Mouse (Mus musculus) liver, adult 2 months (tissue): ENCODE data around the gene Ahsg. TPM values are rescaled to one million over a fixed set of nuclear protein-coding genes. Genes with fewer than 3 reads are reported as not detected.

ENCODE experiments used
- DNase-seq: peaks from one replicate; pipeline ENCODE4 v3.0.0-alpha.2; 2011; ENCODE audit warnings: low read depth, low spot score; ENCODE audit errors: extremely low read depth
- H3K27ac ChIP-seq: fragments of 200-500 bp; replicated peaks from 2 replicates; pipeline ENCODE4 v1.5.1; 2012; ENCODE audit warnings: low read depth, mild to moderate bottlenecking, control low read depth, inconsistent platforms, low read length; ENCODE audit not compliant: insufficient read depth
- H3K27me3 ChIP-seq: fragments of 200-500 bp; 2 replicates; pipeline ENCODE4 v1.6.1; 2012; ENCODE audit warnings: mild to moderate bottlenecking, moderate library complexity, low read length, inconsistent platforms; ENCODE audit not compliant: control insufficient read depth, insufficient read depth
- H3K36me3 ChIP-seq: fragments of 200-500 bp; 2 replicates; pipeline ENCODE4 v1.6.1; 2012; ENCODE audit warnings: low read length, inconsistent platforms; ENCODE audit not compliant: control insufficient read depth, insufficient read depth
- H3K4me1 ChIP-seq: fragments of 200-500 bp; 2 replicates; pipeline ENCODE4 v1.6.1; 2011; ENCODE audit warnings: low read length; ENCODE audit not compliant: control insufficient read depth, insufficient read depth
- H3K4me3 ChIP-seq: fragments of 200-500 bp; 2 replicates; pipeline ENCODE4 v1.5.1; 2011; ENCODE audit warnings: low read depth, mild to moderate bottlenecking, control low read depth, low read length, moderate library complexity; ENCODE audit not compliant: insufficient read depth
- H3K79me2 ChIP-seq: fragments of 200-500 bp; 2 replicates; pipeline ENCODE4 v1.6.1; 2012; ENCODE audit warnings: inconsistent platforms, mild to moderate bottlenecking, low read length, moderate library complexity; ENCODE audit not compliant: control insufficient read depth, insufficient read depth
- H3K9ac ChIP-seq: fragments of 200-500 bp; 2 replicates; pipeline ENCODE4 v1.6.1; 2012; ENCODE audit warnings: low read depth, mild to moderate bottlenecking, control low read depth, inconsistent platforms, low read length
- CTCF ChIP-seq: fragments of 200-500 bp; IDR thresholded peaks from 2 replicates; pipeline ENCODE4 v1.5.1; 2011; ENCODE audit warnings: low read depth, low read length, control low read depth
- POLR2A ChIP-seq: fragments of 200-500 bp; IDR thresholded peaks from 2 replicates; pipeline ENCODE4 v1.6.1; 2011; ENCODE audit warnings: low read length, control low read depth; ENCODE audit not compliant: insufficient read depth; ENCODE audit errors: extremely low read depth
- WGBS: fragments of 180-500 bp; shearing (Covaris S2); methylation state at CpG from one replicate; pipeline ENCODE4 v1.1.7; 2018; 5-methylcytosine and 5-hydroxymethylcytosine counted together
- polyA plus RNA-seq: library from polyadenylated mRNA; depleted of rRNA; stranded (reverse); fragments of >200 nt; gene quantifications from 2 replicates; pipeline ENCODE4 v1.2.3, GENCODE M21; 2012
- total RNA-seq: library from RNA; depleted of rRNA; stranded (reverse); fragments of >200 nt; gene quantifications from 2 replicates; pipeline ENCODE4 v1.2.3, GENCODE M21; 2014

Gene Ahsg
- total and polyA plus RNA-seq, 2 experiments = 10,308 to 17,109 TPM

DNA sequence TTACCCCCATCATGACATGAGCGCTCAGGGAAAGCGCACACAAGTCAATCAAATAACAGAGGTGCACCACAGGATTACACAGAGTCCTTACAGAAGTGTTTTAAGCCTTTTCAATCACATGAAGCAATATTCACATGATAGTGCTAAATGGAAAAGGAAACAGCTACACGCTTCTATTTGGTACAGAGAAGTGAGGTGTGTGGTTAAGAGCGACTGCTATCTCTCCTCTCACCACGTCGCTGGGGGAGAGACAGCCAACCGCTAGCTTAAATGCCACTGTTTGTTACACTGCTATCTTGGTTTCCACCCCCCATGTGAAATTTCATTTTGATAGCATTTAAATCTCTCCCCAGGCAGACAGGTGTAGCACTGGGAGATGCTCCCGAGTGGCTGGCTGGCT, 1.4 kb upstream of the Ahsg start:
- Histone ChIP-seq H3K27ac (peak overlapping the region; percentile 82), H3K27me3 (no peaks in the 10 kb centered on the region), H3K4me1 (peaks cover 41% of the 10 kb centered on the region), H3K79me2 (no peaks in the 10 kb centered on the region), H3K9ac (peak overlapping the region; percentile 52), H3K4me3 (no peak overlapping the region), H3K36me3 (peaks cover 10% of the 10 kb centered on the region)
- TF ChIP-seq POLR2A = no peak
- no peak for TF ChIP-seq CTCF
- no peak for DNase-seq
- WGBS = 53% methylated on average over 8 of the region's 8 CpGs

- Histone ChIP-seq H3K4me1 (peaks cover 36% of the 10 kb centered on the region), H3K4me3 (peak overlapping the region; percentile 64), H3K9ac (peak overlapping the region; percentile 91), H3K27me3 (no peaks in the 10 kb centered on the region), H3K27ac (peak overlapping the region; percentile 98), H3K79me2 (no peaks in the 10 kb centered on the region), H3K36me3 (peaks cover 25% of the 10 kb centered on the region)
- WGBS = 29% methylated on average over 8 of the region's 8 CpGs
- peak; percentile 100 for DNase-seq
- no peak for TF ChIP-seq CTCF
- TF ChIP-seq POLR2A = peak; percentile 85; the same call in 1 of the 2 replicates
Measured at GRCm38 (mm10) chr16:22891733-22892154, 667 bp downstream of the Ahsg start.

DNA sequence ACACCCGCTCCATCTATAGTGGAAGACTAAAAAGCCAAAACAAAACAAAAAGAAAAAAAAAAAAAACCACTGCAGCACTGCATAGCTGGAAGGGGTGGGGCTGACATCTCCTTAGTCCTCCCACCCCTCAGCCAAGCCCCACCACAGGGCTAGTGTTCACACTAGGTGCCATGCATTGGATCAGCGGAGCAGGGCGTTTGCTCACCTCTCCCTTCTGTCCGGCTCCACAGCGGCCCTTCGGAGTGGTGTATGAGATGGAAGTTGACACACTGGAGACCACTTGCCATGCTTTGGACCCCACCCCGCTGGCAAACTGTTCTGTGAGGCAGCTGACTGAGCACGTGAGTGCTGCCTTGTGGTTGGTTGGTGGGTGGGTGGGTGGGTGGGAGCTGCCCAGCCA, 3.0 kb downstream of the Ahsg start:
- H3K27me3 ChIP-seq = no peaks in the 10 kb centered on the region
- peak overlapping the region; percentile 75 for H3K9ac ChIP-seq
- no peaks in the 10 kb centered on the region for H3K79me2 ChIP-seq
- H3K4me3 ChIP-seq = peak overlapping the region; percentile 58
- H3K4me1 ChIP-seq = peaks cover 26% of the 10 kb centered on the region
- WGBS = 21% methylated on average over 8 of the region's 8 CpGs
- peak; percentile 19; the same call in 1 of the 2 replicates for TF ChIP-seq CTCF
- TF ChIP-seq POLR2A = peak; percentile 88
- peak; percentile 70 for DNase-seq
- peaks cover 34% of the 10 kb centered on the region for H3K36me3 ChIP-seq
- peak overlapping the region; percentile 60 for H3K27ac ChIP-seq

DNA sequence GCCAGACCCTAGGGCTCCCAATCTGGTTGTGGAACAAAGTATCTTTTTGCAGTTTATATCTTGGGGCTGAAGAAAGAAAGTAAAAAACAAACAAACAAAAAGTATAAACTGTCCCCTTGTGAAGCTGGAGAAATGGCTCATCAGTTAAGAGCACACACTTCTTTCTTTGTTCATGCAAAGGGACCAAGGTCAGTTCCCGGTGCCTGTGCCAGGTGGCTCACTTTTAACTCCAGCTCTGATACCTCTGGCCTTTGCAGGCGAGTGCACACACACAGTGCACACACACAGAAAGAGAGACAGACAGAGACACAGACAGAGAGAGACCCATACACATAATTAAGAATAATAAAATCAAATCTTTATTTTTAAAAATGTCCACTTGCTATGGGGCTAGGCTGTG, 5.5 kb downstream of the Ahsg start:
- 8% methylated on average over 2 of the region's 2 CpGs for WGBS
- Histone ChIP-seq H3K4me1 (peaks cover 21% of the 10 kb centered on the region), H3K27me3 (no peaks in the 10 kb centered on the region), H3K36me3 (peaks cover 34% of the 10 kb centered on the region), H3K4me3 (no peak overlapping the region), H3K79me2 (no peaks in the 10 kb centered on the region), H3K27ac (peak overlapping the region; percentile 60), H3K9ac (peak overlapping the region; percentile 36)
- TF ChIP-seq POLR2A = 0 out of 2 replicates have a peak, but pooled peaks have one; percentile 9
- TF ChIP-seq CTCF = no peak
- DNase-seq = peak; percentile 77

GRCm38 (mm10) chr16:22899346-22899745, 8.3 kb downstream of the Ahsg start:
- Histone ChIP-seq H3K9ac (no peak overlapping the region), H3K4me1 (peaks cover 23% of the 10 kb centered on the region), H3K79me2 (no peaks in the 10 kb centered on the region), H3K4me3 (no peak overlapping the region), H3K27me3 (no peaks in the 10 kb centered on the region), H3K27ac (peak overlapping the region; percentile 89), H3K36me3 (peaks cover 27% of the 10 kb centered on the region)
- peak; percentile 89 for DNase-seq
- WGBS = 12% methylated on average over 5 of the region's 5 CpGs
- TF ChIP-seq CTCF (no peak), POLR2A (peak; percentile 46; the same call in 1 of the 2 replicates)

- Histone ChIP-seq H3K36me3 (peaks cover 22% of the 10 kb centered on the region), H3K4me1 (peaks cover 23% of the 10 kb centered on the region), H3K9ac (peak overlapping the region; percentile 25; the same call in 1 of the 2 replicates), H3K27ac (peak overlapping the region; percentile 89), H3K4me3 (no peak overlapping the region), H3K79me2 (no peaks in the 10 kb centered on the region), H3K27me3 (no peaks in the 10 kb centered on the region)
- TF ChIP-seq POLR2A (0 out of 2 replicates have a peak, but pooled peaks have one; percentile 12), CTCF (no peak)
- WGBS = 17% methylated on average over 10 of the region's 10 CpGs
- peak; percentile 98 for DNase-seq
Measured at GRCm38 (mm10) chr16:22899866-22900570, 8.9 kb downstream of the Ahsg start.
